8 mouse cellular contexts compared by ENCODE assay signal in the genomic region with DNA sequence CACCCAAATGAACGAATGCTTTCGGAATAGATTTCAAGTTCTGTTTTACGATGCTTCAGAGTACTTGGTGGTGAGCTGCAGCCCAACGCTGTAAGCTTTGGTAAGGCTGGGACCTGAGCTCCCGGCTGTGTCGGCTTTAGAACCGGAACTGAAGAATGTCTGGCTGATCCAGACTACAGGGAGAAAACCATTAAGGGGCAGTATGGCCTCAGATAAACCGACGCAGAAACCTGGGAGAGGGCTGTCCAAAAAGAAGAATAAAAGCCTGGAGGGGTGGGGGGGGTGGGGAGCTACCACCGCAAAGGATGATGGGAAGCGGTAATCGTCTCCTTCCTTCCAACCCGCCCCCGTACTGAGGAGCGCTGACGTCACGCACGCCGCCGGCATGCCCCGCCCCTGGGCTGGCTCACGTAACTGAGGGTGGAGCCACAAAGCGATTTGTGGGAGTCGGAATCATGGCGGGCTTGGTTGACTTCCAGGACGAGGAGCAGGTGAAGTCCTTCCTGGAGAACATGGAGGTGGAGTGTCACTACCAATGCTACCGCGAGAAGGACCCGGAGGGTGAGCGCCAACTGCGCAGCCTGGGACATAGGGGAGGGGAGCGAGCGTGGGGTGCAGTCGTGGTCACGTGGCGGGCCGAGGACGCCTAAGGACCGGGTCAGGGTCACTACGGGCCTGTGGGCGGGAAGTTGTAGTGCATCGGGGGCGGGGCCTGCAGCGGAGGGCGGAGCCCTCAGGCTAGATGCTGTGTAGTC. TPM values are rescaled to one million over a fixed set of nuclear protein-coding genes. Genes with fewer than 3 reads are reported as not detected.
DNase-seq lines count a peak whose midpoint lies in the region; ATAC-seq and TF ChIP-seq lines count a peak whose summit lies in the region.

Coa7 (plus strand) TSS at position 411 of the 755 bp plus-strand sequence.

- TF ChIP-seq CTCF in G1E (IDR thresholded peaks at IDR 0.05; ENCODE audit: low read depth, low read length): no peak

- peaks cover 28% of the 10 kb centered on the region for H3K4me1 ChIP-seq in G1E (ENCODE audit: insufficient read depth, low read depth, low read length)
- H3K4me1 ChIP-seq in forebrain, embryonic 16.5 days (replicated peaks; ENCODE audit: control insufficient read depth, insufficient read depth, low read length): peaks cover 14% of the 10 kb centered on the region
- peaks cover 8% of the 10 kb centered on the region; the same call in 1 of the 2 replicates for H3K4me1 ChIP-seq in lung, embryonic 15.5 days

- peak; percentile 89 for DNase-seq in G1E (ENCODE audit: low spot score)
- DNase-seq in cerebellum, adult 18-20 months: peak; percentile 97 to 98
- DNase-seq in heart, postnatal 36 days: peak; percentile 97 to 98
- DNase-seq in layer of hippocampus, adult 8-10 months (ENCODE audit: low spot score in 2 of 2): peak; percentile 94 to 96
- peak; percentile 91 for DNase-seq in ovary, adult 18-20 months (ENCODE audit: low spot score)
- peak; percentile 98 for DNase-seq in thymus, postnatal 0 days (ENCODE audit: low spot score)

- peak within 1 kb of the TSS; percentile 76 for H3K9ac ChIP-seq in forebrain, embryonic 16.5 days (replicated peaks; ENCODE audit: low read depth, low read length)
- peak within 1 kb of the TSS; percentile 43 for H3K9ac ChIP-seq in lung, embryonic 15.5 days

- H3K27ac ChIP-seq in forebrain, embryonic 16.5 days (ENCODE audit: low read length): peak within 1 kb of the TSS; percentile 96
- H3K27ac ChIP-seq in lung, embryonic 15.5 days: peak within 1 kb of the TSS; percentile 88

- peak; percentile 87 for ATAC-seq in G1E (ENCODE audit: extremely low read depth, insufficient number of reproducible peaks, low FRiP score, poor library complexity, severe bottlenecking)
- ATAC-seq in forebrain, embryonic 16.5 days: peak; percentile 93
- ATAC-seq in lung, embryonic 15.5 days (ENCODE audit: borderline replicate concordance, extremely low read depth, low FRiP score, low TSS enrichment): peak; percentile 95

- intact Hi-C loops in heart, postnatal 36 days (cut with DNase I): loop anchor here (2.0 to 10.0 kb wide), 7 partner anchors 27 to 433 kb away; partner anchors contain the start of genes Echdc2 and Zyg11b

- no peaks in the 10 kb centered on the region for H3K9me3 ChIP-seq in G1E (replicated peaks)
- H3K9me3 ChIP-seq in forebrain, embryonic 16.5 days (ENCODE audit: control insufficient read depth, low read length): no peaks in the 10 kb centered on the region
- H3K9me3 ChIP-seq in lung, embryonic 15.5 days: no peaks in the 10 kb centered on the region

- H3K4me3 ChIP-seq in G1E (ENCODE audit: low read depth, low read length): peak within 1 kb of the TSS; percentile 77
- peak within 1 kb of the TSS; percentile 82 for H3K4me3 ChIP-seq in forebrain, embryonic 16.5 days (replicated peaks; ENCODE audit: low read length)
- H3K4me3 ChIP-seq in lung, embryonic 15.5 days: peak within 1 kb of the TSS; percentile 63

- WGBS in forebrain, embryonic 16.5 days: under 1% methylated on average over 44 of the region's 45 CpGs
- WGBS in lung, embryonic 15.5 days: under 1% methylated on average over 45 of the region's 45 CpGs

- H3K4me2 ChIP-seq in forebrain, embryonic 16.5 days (ENCODE audit: low read length): peak within 1 kb of the TSS; percentile 62
- peak within 1 kb of the TSS; percentile 61 for H3K4me2 ChIP-seq in lung, embryonic 15.5 days

- no peaks in the 10 kb centered on the region for H3K27me3 ChIP-seq in G1E (ENCODE audit: insufficient read depth, low read length)
- H3K27me3 ChIP-seq in forebrain, embryonic 16.5 days (replicated peaks; ENCODE audit: control insufficient read depth, insufficient read depth, low read length): no peaks in the 10 kb centered on the region
- H3K27me3 ChIP-seq in lung, embryonic 15.5 days: no peaks in the 10 kb centered on the region

- peaks cover 27% of the 10 kb centered on the region for H3K36me3 ChIP-seq in G1E (replicated peaks)
- H3K36me3 ChIP-seq in forebrain, embryonic 16.5 days (ENCODE audit: control insufficient read depth, insufficient read depth): no peaks in the 10 kb centered on the region
- 0 out of 2 replicates have a peak, but pooled peaks cover 2% of the 10 kb centered on the region for H3K36me3 ChIP-seq in lung, embryonic 15.5 days

RNA-seq across cellular contexts. Expression of gene Coa7, which starts in this region (rescaled TPM):
- total RNA-seq in G1E (2014; fragmentation: Nextera tagmentation) (4.2 and 6.8 TPM in 2 replicates), G1E (2017) (6.3 and 11.1 TPM in 2 replicates)
- polyA plus RNA-seq in G1E (2012): 1.4 and 4.2 TPM in 2 replicates
- 56.7 and 58.5 TPM in 2 replicates for polyA plus RNA-seq in forebrain, embryonic 16.5 days (2015; fragmentation: Nextera tagmentation; extraction: Ambion mirVana)
- 10 to 100 TPM; 31.8 to 38.1 TPM for total RNA-seq in heart, postnatal 36 days (2021)
- total RNA-seq in layer of hippocampus, adult 8-10 months (2022): 10 to 100 TPM; 20.9 to 29.8 (median 24.8) TPM
- 45.2 and 47.3 TPM in 2 replicates for polyA plus RNA-seq in lung, embryonic 15.5 days (2015; fragmentation: Nextera tagmentation; extraction: Ambion mirVana)
- polyA plus RNA-seq in thymus, postnatal 0 days (2015; fragmentation: Nextera tagmentation; extraction: Ambion mirVana): 49.4 and 50.9 TPM in 2 replicates

Comparison
In these comparisons a context has a peak if more than half of its experiments do, and no peak if none do; other contexts are left out.
1. Peak in every context shown above with its lines: DNase-seq, ATAC-seq, H3K4me3 ChIP-seq and H3K27ac ChIP-seq.